Mouse (Mus musculus) midbrain, embryonic 10.5 days (tissue): Measurements from ENCODE around the gene Cyp4a32. TPM values are rescaled to one million over a fixed set of nuclear protein-coding genes. Genes with fewer than 3 reads are reported as not detected.
"Not testable (repeated sequence)": the region's sequence is repeated elsewhere in the genome, so short reads cannot be mapped to it uniquely, and the experiment has no call there.

Source experiments
- DNase-seq: peaks from one replicate; pipeline ENCODE4 v3.0.0-alpha.2; 2017; ENCODE audit warnings: low spot score
- H3K27ac ChIP-seq: fragments of 300-500 bp; sonication (generic); replicated peaks from 2 replicates; pipeline ENCODE4 v1.5.1; 2016; ENCODE audit warnings: mild to moderate bottlenecking
- H3K27me3 ChIP-seq: fragments of 300-500 bp; sonication (generic); 2 replicates; pipeline ENCODE4 v1.6.1; 2016; ENCODE audit warnings: low read depth, mild to moderate bottlenecking; ENCODE audit not compliant: poor library complexity, severe bottlenecking
- H3K36me3 ChIP-seq: fragments of 300-500 bp; sonication (generic); 2 replicates; pipeline ENCODE4 v1.6.1; 2016; ENCODE audit warnings: mild to moderate bottlenecking, moderate library complexity
- H3K4me1 ChIP-seq: fragments of 300-500 bp; sonication (generic); 2 replicates; pipeline ENCODE4 v1.6.1; 2016
- H3K4me3 ChIP-seq: fragments of 300-500 bp; sonication (generic); 2 replicates; pipeline ENCODE4 v1.5.1; 2016; ENCODE audit warnings: mild to moderate bottlenecking, moderate library complexity
- H3K9me3 ChIP-seq: fragments of 300-500 bp; sonication (generic); replicated peaks from 2 replicates; pipeline ENCODE4 v1.6.1; 2016; ENCODE audit warnings: mild to moderate bottlenecking
- whole genome bisulfite sequencing: fragments of 180-500 bp; shearing (Covaris S2); methylation state at CpG from one replicate; pipeline ENCODE4 v1.1.7; 2016; 5-methylcytosine and 5-hydroxymethylcytosine counted together
- polyA plus RNA-seq: library from polyadenylated mRNA; unstranded; fragments of >200 nt; fragmentation: Nextera tagmentation; extraction: Ambion mirVana; gene quantifications from 2 replicates; pipeline ENCODE4 v1.2.1, GENCODE M21; 2016

Gene Cyp4a32
- polyA plus RNA-seq, 1 experiment from 2014 or later, result not detected

- H3K4me1 ChIP-seq, H3K4me3 ChIP-seq, H3K36me3 ChIP-seq, DNase-seq, H3K27me3 ChIP-seq, H3K27ac ChIP-seq, H3K9me3 ChIP-seq: not testable (repeated sequence)
- 94% methylated on average over 3 of the region's 3 CpGs for WGBS
Measured at GRCm38 (mm10) chr4:115625560-115625959, 24.8 kb downstream of the Cyp4a32 start.

- Histone ChIP-seq H3K36me3 (no peaks in the 10 kb centered on the region), H3K9me3 (no peaks in the 10 kb centered on the region), H3K4me3 (no peak overlapping the region), H3K27me3 (no peaks in the 10 kb centered on the region), H3K4me1 (no peaks in the 10 kb centered on the region; the same call in 1 of the 2 replicates), H3K27ac (no peak overlapping the region)
- WGBS, result 79% methylated on average over 5 of the region's 5 CpGs
- no peak for DNase-seq
Measured at GRCm38 (mm10) chr4:115642967-115643754, 42.4 kb downstream of the Cyp4a32 start.

GRCm38 (mm10) chr4:115645371-115645770, 44.6 kb downstream of the Cyp4a32 start:
- no peak for DNase-seq
- Histone ChIP-seq H3K4me3 (no peak overlapping the region), H3K36me3 (no peaks in the 10 kb centered on the region), H3K9me3 (no peaks in the 10 kb centered on the region), H3K27me3 (no peaks in the 10 kb centered on the region), H3K27ac (no peak overlapping the region), H3K4me1 (no peaks in the 10 kb centered on the region; the same call in 1 of the 2 replicates)

- DNase-seq, result no peak
- WGBS, result 89% methylated on average over 9 of the region's 9 CpGs
- Histone ChIP-seq H3K36me3 (no peaks in the 10 kb centered on the region), H3K4me1 (no peaks in the 10 kb centered on the region), H3K9me3 (no peaks in the 10 kb centered on the region), H3K4me3 (no peak within 1 kb of the TSS), H3K27me3 (no peaks in the 10 kb centered on the region), H3K27ac (no peak within 1 kb of the TSS)
Measured at GRCm38 (mm10) chr4:115647580-115647979, 46.8 kb downstream of the Cyp4a32 start, which contains the start of gene Cyp4b1. TSS of gene Cyp4b1 (minus strand) at chr4:115647723.

GRCm38 (mm10) chr4:115648752-115649151, 48.0 kb downstream of the Cyp4a32 start:
- WGBS, result 77% methylated on average over 2 of the region's 2 CpGs
- Histone ChIP-seq H3K4me1 (no peaks in the 10 kb centered on the region), H3K9me3 (no peaks in the 10 kb centered on the region), H3K4me3 (no peak overlapping the region), H3K36me3 (no peaks in the 10 kb centered on the region), H3K27me3 (no peaks in the 10 kb centered on the region), H3K27ac (no peak overlapping the region)
- DNase-seq, result no peak

GRCm38 (mm10) chr4:115649344-115649743, 48.6 kb downstream of the Cyp4a32 start:
- H3K27me3 ChIP-seq, result no peaks in the 10 kb centered on the region
- H3K4me3 ChIP-seq, result no peak overlapping the region
- H3K9me3 ChIP-seq, result no peaks in the 10 kb centered on the region
- no peak for DNase-seq
- H3K36me3 ChIP-seq, result no peaks in the 10 kb centered on the region
- H3K4me1 ChIP-seq, result no peaks in the 10 kb centered on the region
- H3K27ac ChIP-seq, result no peak overlapping the region

- H3K4me3 ChIP-seq, result no peak overlapping the region
- no peaks in the 10 kb centered on the region for H3K4me1 ChIP-seq
- H3K27me3 ChIP-seq, result no peaks in the 10 kb centered on the region
- no peaks in the 10 kb centered on the region for H3K36me3 ChIP-seq
- H3K9me3 ChIP-seq, result no peaks in the 10 kb centered on the region
- DNase-seq, result no peak
- H3K27ac ChIP-seq, result no peak overlapping the region
- WGBS, result 88% methylated on average over 5 of the region's 5 CpGs
Measured at GRCm38 (mm10) chr4:115650866-115651265, 50.1 kb downstream of the Cyp4a32 start.

- peaks cover 10% of the 10 kb centered on the region for H3K4me1 ChIP-seq
- DNase-seq, H3K27ac ChIP-seq, H3K4me3 ChIP-seq, H3K27me3 ChIP-seq, H3K36me3 ChIP-seq, H3K9me3 ChIP-seq: not testable (repeated sequence)
- WGBS, result 95% methylated on average over 7 of the region's 7 CpGs
Measured at GRCm38 (mm10) chr4:115655841-115656534, 55.2 kb downstream of the Cyp4a32 start.

GRCm38 (mm10) chr4:115656535-115656922, 55.8 kb downstream of the Cyp4a32 start:
- not testable (repeated sequence) for DNase-seq, H3K27ac ChIP-seq, H3K4me3 ChIP-seq, H3K9me3 ChIP-seq, H3K36me3 ChIP-seq, H3K27me3 ChIP-seq
- 97% methylated on average over 1 of the region's 1 CpGs for WGBS
- peaks cover 10% of the 10 kb centered on the region for H3K4me1 ChIP-seq

- DNase-seq, result peak; percentile 54
- no peaks in the 10 kb centered on the region for H3K9me3 ChIP-seq
- no peaks in the 10 kb centered on the region for H3K36me3 ChIP-seq
- H3K27ac ChIP-seq, result peak overlapping the region; percentile 80
- peak overlapping the region; percentile 64 for H3K4me3 ChIP-seq
- H3K27me3 ChIP-seq, result no peaks in the 10 kb centered on the region
- 3% methylated on average over 34 of the region's 34 CpGs for WGBS
- peaks cover 10% of the 10 kb centered on the region for H3K4me1 ChIP-seq
Measured at GRCm38 (mm10) chr4:115657104-115657866, 56.5 kb downstream of the Cyp4a32 start.

GRCm38 (mm10) chr4:115657867-115658249, 57.1 kb downstream of the Cyp4a32 start:
- no peak for DNase-seq
- Histone ChIP-seq H3K4me3 (peak overlapping the region; percentile 64; the same call in 1 of the 2 replicates), H3K9me3 (no peaks in the 10 kb centered on the region), H3K4me1 (peaks cover 10% of the 10 kb centered on the region), H3K36me3 (no peaks in the 10 kb centered on the region), H3K27ac (no peak overlapping the region), H3K27me3 (no peaks in the 10 kb centered on the region)

- H3K4me3 ChIP-seq, result no peak overlapping the region
- no peak overlapping the region for H3K27ac ChIP-seq
- no peaks in the 10 kb centered on the region for H3K9me3 ChIP-seq
- no peaks in the 10 kb centered on the region for H3K36me3 ChIP-seq
- DNase-seq, result no peak
- H3K27me3 ChIP-seq, result no peaks in the 10 kb centered on the region
- H3K4me1 ChIP-seq, result peaks cover 10% of the 10 kb centered on the region
Measured at GRCm38 (mm10) chr4:115659190-115659589, 58.4 kb downstream of the Cyp4a32 start.
